Comparison of ENCODE assay signal across 14 mouse cellular contexts in the genomic region with DNA sequence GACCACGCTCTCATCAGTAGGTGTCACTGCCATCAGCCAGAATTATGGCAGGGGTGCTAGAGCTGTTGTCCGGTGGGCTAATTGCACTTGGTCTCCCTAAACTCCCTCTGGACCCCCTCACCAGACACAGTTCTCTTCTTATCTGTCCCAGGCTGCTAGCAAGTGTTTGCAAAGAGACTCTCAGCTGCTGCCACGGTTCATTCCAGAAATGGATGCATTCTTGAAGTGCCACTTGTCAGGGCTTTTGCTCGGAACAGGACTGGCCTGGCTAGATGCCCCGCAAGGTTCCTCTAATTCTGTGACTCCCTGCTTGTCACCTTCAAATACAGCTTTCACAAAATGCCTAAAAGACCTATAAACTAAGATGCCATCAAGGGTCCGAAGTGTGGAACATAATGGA.
A peak's percentile ranks its signal among the peaks of the same experiment; 100 is the strongest.
DNase-seq lines count a peak whose midpoint lies in the region; ATAC-seq and TF ChIP-seq lines count a peak whose summit lies in the region.
"Had no signal": no experiment of that assay in that cellular context is flagged by ENCODE, and none has a peak within 500 bp of the region (broad histone marks: within the 10 kb centered on the region; RNA-seq: fewer than 3 reads in every experiment).

No protein-coding gene starts in this region.

- H3K4me1 ChIP-seq in heart, postnatal 0 days (ENCODE audit: control insufficient read depth, insufficient read depth) = peaks cover 31% of the 10 kb centered on the region
- peaks cover 85% of the 10 kb centered on the region for H3K4me1 ChIP-seq in limb, embryonic 10.5 days
- peaks cover 17% of the 10 kb centered on the region; the same call in 1 of the 2 replicates for H3K4me1 ChIP-seq in liver, embryonic 15.5 days (replicated peaks)

- H3K27ac ChIP-seq in heart, postnatal 0 days (ENCODE audit: low read depth) = peak overlapping the region; percentile 21; the same call in 1 of the 2 replicates
- peak overlapping the region; percentile 82 for H3K27ac ChIP-seq in limb, embryonic 10.5 days
- peak overlapping the region; percentile 61; the same call in 1 of the 2 replicates for H3K27ac ChIP-seq in liver, embryonic 15.5 days (replicated peaks)
- H3K27ac ChIP-seq: forebrain, embryonic 15.5 days; hindbrain, embryonic 15.5 days; neural tube, embryonic 13.5 days had no signal

- H3K27me3 ChIP-seq in heart, postnatal 0 days (ENCODE audit: control insufficient read depth, insufficient read depth, low read length) = no peaks in the 10 kb centered on the region; the same call in 1 of the 2 replicates
- H3K27me3 ChIP-seq in limb, embryonic 10.5 days (ENCODE audit: low read depth, poor library complexity, severe bottlenecking) = no peaks in the 10 kb centered on the region
- no peaks in the 10 kb centered on the region for H3K27me3 ChIP-seq in liver, embryonic 15.5 days
- H3K27me3 ChIP-seq: forebrain, embryonic 15.5 days had no signal

- no peak for TF ChIP-seq CTCF in heart, postnatal 0 days (IDR thresholded peaks at IDR 0.05; ENCODE audit: low read depth)

- peak overlapping the region; percentile 17; the same call in 1 of the 2 replicates for H3K4me2 ChIP-seq in heart, postnatal 0 days (ENCODE audit: low read depth, low read length)
- H3K4me2 ChIP-seq in liver, embryonic 15.5 days = no peak overlapping the region
- H3K4me2 ChIP-seq: forebrain, embryonic 15.5 days; hindbrain, embryonic 15.5 days; neural tube, embryonic 13.5 days had no signal

- ATAC-seq in heart, postnatal 0 days (ENCODE audit: insufficient read depth, low read depth) = 0 out of 2 replicates have a peak, but pooled peaks have one; percentile 27
- no peak for ATAC-seq in liver, embryonic 15.5 days (ENCODE audit: insufficient read depth)
- ATAC-seq: forebrain, embryonic 15.5 days; midbrain, embryonic 16.5 days had no signal

- no peak overlapping the region for H3K9ac ChIP-seq in heart, postnatal 0 days (replicated peaks; ENCODE audit: low read depth, low read length)
- no peak overlapping the region for H3K9ac ChIP-seq in liver, embryonic 15.5 days
- H3K9ac ChIP-seq: forebrain, embryonic 15.5 days; hindbrain, embryonic 15.5 days; neural tube, embryonic 13.5 days had no signal

- WGBS in heart, postnatal 0 days = 29% methylated on average over 6 of the region's 6 CpGs
- 71% methylated on average over 6 of the region's 6 CpGs for WGBS in limb, embryonic 10.5 days
- WGBS in liver, embryonic 15.5 days (ENCODE audit: insufficient replicate concordance) = 64% methylated on average over 6 of the region's 6 CpGs

- intact Hi-C loops in heart, postnatal 36 days (cut with DNase I) = no loop called here

- no peak for TF ChIP-seq EP300 in heart, postnatal 0 days (IDR thresholded peaks at IDR 0.05; ENCODE audit: low read depth)

- no peaks in the 10 kb centered on the region for H3K36me3 ChIP-seq in heart, postnatal 0 days (replicated peaks; ENCODE audit: control insufficient read depth, insufficient read depth, low read length)
- H3K36me3 ChIP-seq in limb, embryonic 10.5 days = no peaks in the 10 kb centered on the region
- H3K36me3 ChIP-seq in liver, embryonic 15.5 days (replicated peaks) = no peaks in the 10 kb centered on the region
- H3K36me3 ChIP-seq: forebrain, embryonic 15.5 days; hindbrain, embryonic 15.5 days; neural tube, embryonic 13.5 days had no signal

- H3K4me3 ChIP-seq in heart, postnatal 0 days (ENCODE audit: low read depth, low read length) = no peak overlapping the region
- H3K4me3 ChIP-seq in limb, embryonic 10.5 days = no peak overlapping the region
- H3K4me3 ChIP-seq in liver, embryonic 15.5 days (replicated peaks) = no peak overlapping the region
- H3K4me3 ChIP-seq: forebrain, embryonic 15.5 days; hindbrain, embryonic 15.5 days; neural tube, embryonic 13.5 days had no signal

- H3K9me3 ChIP-seq in heart, postnatal 0 days (replicated peaks; ENCODE audit: control insufficient read depth, low read length) = no peaks in the 10 kb centered on the region
- no peaks in the 10 kb centered on the region for H3K9me3 ChIP-seq in limb, embryonic 10.5 days (replicated peaks)
- H3K9me3 ChIP-seq in liver, embryonic 15.5 days (replicated peaks) = no peaks in the 10 kb centered on the region
- H3K9me3 ChIP-seq: forebrain, embryonic 15.5 days; hindbrain, embryonic 15.5 days; neural tube, embryonic 13.5 days had no signal

- peak; percentile 42 for DNase-seq in heart, postnatal 0 days (ENCODE audit: low spot score)
- DNase-seq in heart, postnatal 36 days = no peak
- DNase-seq in limb, embryonic 10.5 days (ENCODE audit: low spot score) = no peak
- peak; percentile 24 for DNase-seq in yolk sac, embryonic 10.5 days (ENCODE audit: low spot score)
- no peak for DNase-seq in ovary, adult 18-20 months (ENCODE audit: low spot score)
- no peak for DNase-seq in neural tube, embryonic 10.5 days (ENCODE audit: extremely low spot score, low spot score)
- DNase-seq: cerebellum, adult 8-10 months; gastrocnemius, postnatal 14 days; thymus, postnatal 25 days had no signal

Comparison
In these comparisons a context has a peak if more than half of its experiments do, and no peak if none do; other contexts are left out.
1. DNase-seq: peak in heart, postnatal 0 days (single experiment) and yolk sac, embryonic 10.5 days (single experiment); none in heart, postnatal 36 days (0 of 2), limb, embryonic 10.5 days (single experiment), ovary, adult 18-20 months (single experiment) and neural tube, embryonic 10.5 days (single experiment).
2. H3K27ac ChIP-seq: peak in every context shown above with its lines; median percentile 82 in limb, embryonic 10.5 days; 61 in liver, embryonic 15.5 days; 21 in heart, postnatal 0 days.